Mouse (Mus musculus) granulocyte monocyte progenitor cell, adult 5-6 weeks (primary cell): ENCODE data around the gene Asic5. TPM values are rescaled to one million over a fixed set of nuclear protein-coding genes. Genes with fewer than 3 reads are reported as not detected.

Experiments used
- ATAC-seq: replicated peaks from 2 replicates; pipeline ENCODE4 v1.8.0; 2016; ENCODE audit warnings: mild to moderate bottlenecking, moderate TSS enrichment, inconsistent platforms; ENCODE audit not compliant: poor library complexity, severe bottlenecking
- total RNA-seq, 2 experiments: library from RNA; stranded (forward) in 1 of 2; stranded (reverse) in 1 of 2; fragments of 200-712, 200-1000 nt in 1 of 2; fragments of >200 nt in 1 of 2; fragmentation: Nextera tagmentation in 1 of 2; gene quantifications; 2 replicates each; pipeline ENCODE4 v1.2.3; 2014 to 2017

Asic5 gene
- total RNA-seq (2014; fragmentation: Nextera tagmentation), result not detected in 2 replicates
- not detected in 2 replicates for total RNA-seq (2017)

DNA sequence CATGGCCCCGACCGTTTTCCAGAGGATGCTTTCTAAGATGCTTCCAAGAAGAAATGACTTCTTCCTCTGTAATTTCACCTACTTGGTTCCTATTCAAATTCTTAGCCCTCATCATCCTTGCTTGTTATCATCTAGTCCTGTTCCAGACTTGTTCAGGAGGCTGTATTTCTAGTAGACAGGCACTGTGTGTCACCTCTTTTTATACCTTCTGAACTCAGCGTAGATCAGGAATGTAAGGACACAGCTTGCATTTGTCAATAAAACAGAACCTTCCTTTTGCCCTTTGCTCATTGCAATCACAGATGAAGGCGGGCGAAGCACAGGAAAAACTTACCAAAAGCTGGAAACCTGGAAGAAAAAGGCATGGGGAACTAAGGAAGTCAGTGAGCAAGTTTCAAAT, at the start of gene Asic5:
Gene Asic5 (plus strand): TSS at position 301 of the 400 bp plus-strand sequence.
- ATAC-seq, result no peak

DNA sequence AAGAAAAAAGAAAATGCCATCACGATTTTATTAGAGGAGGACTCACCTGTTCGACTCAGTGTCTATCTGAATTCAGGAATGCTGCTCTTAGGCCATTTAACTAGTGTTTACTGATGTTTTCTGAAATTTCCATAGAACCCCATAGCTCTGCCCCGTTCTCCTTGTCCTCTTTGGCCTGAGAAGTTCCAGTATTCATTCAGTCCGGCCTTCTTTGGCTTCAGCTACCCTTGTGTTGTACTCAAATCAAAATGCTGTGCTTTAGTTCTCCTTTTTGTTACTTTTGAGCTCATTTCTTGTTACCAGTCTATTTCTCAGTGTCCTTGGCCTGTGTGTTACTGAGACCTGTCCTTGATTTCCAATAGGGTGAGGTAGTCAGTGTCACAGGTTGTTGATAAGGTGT, 48.7 kb upstream of the Asic5 start:
- no peak for ATAC-seq

DNA sequence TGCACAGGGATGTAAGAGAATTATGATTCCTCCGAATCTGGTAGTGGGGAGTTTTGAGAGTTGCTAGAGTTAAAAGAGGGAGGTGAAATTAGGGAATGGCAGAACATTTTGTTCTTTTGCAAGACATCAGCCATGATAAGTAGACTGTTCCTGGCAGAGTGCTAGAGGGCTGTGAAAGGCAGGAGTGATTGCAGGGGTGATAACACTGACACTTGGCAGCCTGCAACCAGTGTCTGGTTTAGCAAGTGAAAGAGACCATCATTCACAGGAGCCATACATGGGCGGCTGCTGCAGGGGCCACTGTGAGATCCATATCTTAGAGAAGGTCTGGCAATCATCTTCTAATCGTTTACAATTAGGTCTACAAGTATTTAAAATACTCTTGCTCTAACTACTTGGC, 43.2 kb upstream of the Asic5 start:
- no peak for ATAC-seq

DNA sequence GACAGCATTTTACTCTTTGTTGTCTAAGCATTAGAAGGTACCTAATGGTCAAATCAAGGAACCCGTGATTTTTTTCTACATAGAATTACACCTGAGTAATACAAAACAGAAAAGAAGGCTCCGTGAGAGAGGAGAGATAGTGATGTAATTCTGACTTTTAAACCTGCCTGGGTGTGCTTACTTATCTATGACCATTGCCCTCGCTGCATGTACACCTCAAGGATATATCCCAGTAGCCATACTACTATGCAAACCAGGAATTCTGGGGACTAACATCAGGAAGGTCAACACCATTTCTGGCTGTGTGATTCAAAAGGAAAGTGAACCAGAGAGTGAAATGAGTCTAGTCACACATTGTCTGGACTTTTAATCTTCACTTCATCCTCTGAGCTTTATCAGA, 39.7 kb upstream of the Asic5 start:
- ATAC-seq, result no peak

DNA sequence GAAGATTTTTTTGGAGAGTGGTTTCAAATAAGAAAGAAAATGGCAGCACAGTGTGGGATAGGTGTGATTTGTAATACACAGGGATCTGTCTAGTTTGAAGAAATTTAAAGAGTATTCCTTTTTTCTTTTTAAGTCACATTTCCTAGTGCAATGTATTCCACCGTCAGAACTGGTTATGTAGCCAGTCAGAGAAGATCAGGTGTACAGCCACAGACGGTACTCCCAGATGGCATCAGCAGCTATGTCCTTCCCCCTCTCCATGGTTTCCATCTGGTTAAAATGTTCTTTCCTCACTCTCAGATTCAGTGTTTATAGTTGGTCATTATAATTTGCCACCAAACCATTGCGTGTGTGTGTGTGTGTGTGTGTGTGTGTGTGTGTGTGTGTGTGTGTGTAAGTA, 39.0 kb upstream of the Asic5 start:
- no peak for ATAC-seq

DNA sequence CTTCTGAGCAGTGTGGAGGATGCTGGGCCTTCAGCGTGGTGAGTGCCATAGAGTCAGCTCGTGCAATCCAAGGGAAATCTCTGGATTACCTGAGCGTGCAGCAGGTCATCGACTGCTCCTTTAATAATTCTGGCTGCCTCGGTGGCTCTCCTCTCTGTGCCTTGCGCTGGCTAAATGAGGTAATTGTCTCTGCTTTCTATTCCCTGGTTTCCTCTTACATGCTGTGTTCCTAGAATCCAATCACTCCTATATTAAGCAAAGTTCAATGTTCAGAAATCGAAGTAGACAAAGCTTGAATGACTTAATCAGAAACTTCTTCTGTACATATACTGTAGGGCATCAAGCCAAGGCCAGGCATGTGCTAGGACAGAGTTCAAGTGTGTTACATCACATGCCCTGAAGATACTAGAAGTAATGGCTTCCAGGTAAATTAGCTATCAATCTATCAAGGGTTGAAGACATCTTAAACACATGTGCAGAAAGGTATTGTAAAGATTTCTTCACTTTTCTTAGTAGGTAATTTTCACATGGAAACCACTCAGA, 37.2 kb upstream of the Asic5 start:
- ATAC-seq, result no peak

DNA sequence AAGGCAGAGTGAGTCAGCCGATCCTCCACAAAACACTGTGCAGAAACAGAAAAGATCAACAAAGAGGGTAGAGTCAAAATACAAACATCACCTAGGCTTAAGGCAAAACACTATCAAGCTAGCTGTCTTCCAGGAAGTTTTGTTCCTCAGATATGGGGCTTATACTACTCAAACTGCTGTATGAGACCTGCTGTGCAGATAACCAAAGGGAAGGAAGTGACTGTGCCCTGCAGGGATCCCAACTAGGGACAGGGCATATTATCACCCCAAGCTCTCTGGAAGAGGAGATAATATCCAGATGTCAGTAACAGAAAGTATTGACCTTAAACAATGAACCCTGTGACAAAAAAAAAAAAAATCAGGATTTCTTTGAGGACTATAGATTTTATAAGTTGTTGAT, 33.0 kb upstream of the Asic5 start:
- no peak for ATAC-seq

DNA sequence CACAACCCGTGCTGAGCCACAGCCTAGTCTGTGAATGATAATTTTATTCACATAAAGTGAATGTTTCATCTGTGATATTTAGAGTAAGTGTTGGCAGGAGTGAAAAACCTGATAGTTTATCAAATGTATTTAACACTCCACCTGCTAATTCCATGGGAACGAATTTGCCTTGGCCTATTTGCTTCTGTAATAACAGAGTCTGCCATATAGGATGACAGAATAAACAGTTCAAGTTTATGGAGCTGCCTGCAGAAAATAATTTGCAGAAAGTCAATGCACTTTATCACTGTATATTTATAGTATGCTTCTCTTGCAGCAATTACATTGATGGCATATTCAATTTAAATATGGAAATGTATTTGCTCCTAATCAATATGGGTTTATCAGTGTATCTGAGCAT, 30.3 kb upstream of the Asic5 start:
- ATAC-seq, result no peak

DNA sequence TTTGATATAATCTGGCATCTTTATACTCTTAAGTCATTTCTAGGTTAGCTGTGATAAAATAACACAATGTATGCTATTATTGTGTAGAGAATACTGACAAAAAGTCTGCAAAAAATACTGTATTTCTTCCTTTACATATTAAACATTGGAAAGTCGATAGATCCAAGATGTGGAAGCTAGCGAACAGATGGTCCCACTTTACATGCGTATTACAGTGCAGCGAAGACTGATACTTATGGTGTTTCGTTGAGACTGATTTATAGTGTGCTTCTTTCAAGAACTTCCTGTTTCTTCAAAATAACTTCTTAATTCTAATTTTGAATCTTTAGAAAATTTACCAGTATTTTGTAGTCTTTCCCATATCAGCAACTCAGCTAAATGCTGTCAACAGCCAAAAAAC, 24.6 kb upstream of the Asic5 start:
- ATAC-seq, result no peak

DNA sequence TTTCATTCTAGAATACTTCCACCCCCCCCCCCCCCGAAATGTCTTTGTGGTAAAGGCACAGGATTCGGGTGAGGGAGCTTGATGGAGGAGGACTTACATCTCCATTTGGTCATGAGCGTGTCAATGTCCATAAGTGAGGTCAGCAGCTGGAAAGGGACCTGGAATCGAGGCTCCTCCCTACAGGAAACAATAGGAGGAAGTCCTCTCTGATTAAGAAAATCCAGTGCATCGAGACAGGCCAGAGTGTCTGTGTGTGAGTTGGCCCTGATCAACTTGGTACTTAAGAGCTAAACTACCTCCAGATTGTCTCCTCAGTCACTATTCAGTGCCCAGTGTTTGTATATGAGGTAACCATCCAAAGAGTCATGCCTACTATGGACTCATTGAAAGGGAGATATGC, 20.8 kb upstream of the Asic5 start:
- ATAC-seq, result peak; percentile 33; the same call in 1 of the 2 replicates

DNA sequence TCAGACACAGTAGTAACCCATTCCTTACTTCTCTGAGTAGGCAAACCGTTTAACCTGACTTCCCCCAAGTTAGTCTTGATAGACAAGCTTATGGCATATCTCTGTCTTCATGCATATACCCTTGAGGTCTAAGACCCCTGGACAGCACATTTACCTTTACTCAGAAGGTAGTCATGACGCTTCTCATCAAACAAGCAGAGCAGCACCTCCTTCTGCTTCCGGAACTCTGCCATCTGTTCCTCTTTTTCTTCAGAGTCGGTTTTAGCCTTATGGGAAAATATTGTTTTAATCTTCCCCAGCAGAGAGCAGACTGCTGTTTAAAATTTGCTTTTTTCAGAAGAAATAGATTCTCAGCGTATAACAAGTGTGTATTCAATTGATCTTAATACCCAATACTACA, 18.3 kb upstream of the Asic5 start:
- peak; percentile 30; the same call in 1 of the 2 replicates for ATAC-seq

DNA sequence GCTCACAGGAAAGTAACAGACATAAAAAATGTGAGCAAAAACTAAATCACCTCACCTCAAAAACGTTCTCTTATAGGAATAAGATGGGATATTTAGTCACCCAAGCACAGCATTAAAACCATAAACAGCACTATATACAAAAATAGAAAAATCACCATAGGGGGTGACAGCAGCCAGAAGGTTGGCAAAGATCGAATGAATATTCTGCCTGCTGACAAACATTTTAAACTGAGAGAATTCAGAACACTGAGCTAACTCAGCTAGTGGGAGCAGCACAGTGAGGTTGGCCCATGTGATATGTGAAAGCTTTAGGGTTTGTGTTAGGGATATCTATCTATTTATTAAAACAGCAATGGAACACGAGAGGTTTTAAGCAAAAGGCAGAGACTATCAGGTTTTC, 17.5 kb upstream of the Asic5 start:
- no peak for ATAC-seq

DNA sequence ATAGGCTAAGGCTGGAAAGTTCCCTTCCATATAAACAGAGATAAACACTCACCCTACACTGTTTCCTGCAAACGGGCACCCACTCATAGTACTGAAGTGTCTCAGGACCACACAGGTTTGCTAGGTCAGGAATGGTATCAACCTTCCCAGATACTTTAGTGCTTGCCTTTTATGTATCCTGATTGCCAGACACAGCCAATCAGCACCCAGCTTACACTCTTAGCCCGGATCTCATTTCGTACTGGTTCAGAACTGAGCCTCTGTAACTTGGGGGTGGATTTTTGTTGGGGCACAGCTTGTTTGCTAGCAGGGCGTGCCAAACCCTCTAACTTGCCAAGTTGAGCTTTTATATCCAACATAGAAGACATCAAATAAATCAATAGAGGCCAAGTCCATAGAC, 6.5 kb upstream of the Asic5 start:
- no peak for ATAC-seq

DNA sequence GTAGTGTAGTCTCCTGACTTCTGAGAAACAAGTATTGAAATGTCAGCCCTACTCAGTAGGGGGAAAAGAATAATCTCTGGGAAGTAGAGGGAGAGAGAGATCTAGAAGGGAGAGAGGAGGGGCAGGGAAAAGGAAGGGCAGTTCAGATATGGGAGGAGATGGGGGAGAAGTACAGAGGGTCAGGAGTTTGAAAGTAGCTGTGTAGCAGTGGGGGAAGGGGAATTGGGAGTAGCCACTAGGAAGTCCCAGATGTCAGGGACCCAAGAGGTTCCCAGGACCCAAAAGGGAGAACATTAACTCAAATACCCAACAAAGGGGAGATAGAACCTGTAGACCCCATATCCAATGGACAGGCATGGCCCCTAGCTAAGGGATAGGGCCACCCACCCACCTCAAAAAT, 6.0 kb upstream of the Asic5 start, which contains the start of gene Tdo2:
Gene Tdo2 (minus strand): TSS at position 101 of the 400 bp plus-strand sequence.
- ATAC-seq, result no peak

DNA sequence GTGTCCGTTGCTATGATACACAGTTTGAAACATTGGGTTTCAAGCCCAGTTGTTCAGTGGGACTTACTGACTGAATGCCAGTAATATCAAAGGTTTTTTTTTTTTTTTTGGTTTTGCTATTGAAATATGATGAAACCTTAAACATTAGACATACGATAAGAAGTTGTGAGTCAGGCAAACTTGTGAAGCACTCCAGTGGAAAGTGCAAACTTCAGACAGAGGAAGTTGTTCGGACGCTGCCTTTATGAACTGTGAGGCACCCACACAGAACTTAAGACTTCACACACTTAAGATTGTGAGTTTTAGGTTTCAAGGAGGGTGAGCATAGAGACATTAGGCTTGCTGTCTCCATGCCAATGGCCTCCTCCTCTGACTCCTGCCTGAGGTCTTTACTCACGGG, 514 bp upstream of the Asic5 start:
- no peak for ATAC-seq

DNA sequence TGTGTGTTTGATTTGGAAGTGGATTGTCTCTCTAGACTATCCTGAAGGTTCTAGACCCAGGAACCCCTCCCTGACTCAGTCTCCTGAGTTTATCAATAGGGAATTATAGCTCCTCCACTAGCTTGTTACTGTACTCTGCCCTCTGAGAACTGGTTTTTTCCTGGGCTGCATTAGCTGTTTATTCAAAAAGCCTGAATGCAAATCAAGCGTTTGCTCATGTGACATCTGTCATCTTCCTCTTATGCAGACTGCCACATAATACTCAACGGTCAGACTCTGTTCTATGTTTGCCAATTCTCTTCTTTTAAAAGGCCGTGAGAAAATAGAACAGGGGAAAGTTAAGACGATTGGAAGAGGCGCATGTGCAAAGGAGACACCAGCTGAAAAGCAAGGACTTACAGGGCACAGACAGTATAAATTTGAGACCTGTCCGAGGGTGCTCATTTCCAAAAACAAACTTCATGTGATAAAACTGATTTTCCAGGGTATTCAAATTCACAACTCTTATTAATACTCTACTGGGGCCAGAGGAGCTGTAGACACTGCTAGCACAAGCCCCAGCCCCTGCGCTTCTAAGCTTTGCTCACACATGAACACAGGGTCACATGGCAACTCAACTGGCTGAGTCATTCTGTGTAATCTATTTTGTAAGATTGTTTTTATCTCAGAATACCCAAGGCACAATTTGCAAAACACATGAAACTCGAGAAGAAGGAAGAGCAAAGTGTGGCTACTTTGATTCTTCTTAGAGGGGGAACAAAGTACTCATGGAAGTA, 1.2 kb downstream of the Asic5 start:
- ATAC-seq, result peak; percentile 52

DNA sequence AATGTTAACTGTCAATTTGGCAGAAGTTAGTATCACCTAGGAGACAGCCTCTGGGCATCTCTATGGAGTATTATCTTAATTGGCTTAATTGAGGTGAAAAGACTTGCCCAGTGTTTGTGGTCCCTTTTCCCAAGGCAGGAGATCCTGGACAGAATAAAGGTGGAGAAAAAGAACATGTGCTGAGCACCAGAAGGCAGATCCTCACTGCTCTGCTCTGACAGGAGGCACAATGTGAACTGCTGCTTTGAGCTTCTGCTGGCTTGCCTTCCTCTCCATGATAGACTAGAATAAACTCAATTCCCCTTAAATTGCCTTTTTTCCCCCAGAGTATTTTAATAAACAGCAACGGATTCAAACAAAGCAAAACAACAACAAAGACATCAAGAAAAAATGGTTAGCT, 3.0 kb downstream of the Asic5 start:
- no peak for ATAC-seq

DNA sequence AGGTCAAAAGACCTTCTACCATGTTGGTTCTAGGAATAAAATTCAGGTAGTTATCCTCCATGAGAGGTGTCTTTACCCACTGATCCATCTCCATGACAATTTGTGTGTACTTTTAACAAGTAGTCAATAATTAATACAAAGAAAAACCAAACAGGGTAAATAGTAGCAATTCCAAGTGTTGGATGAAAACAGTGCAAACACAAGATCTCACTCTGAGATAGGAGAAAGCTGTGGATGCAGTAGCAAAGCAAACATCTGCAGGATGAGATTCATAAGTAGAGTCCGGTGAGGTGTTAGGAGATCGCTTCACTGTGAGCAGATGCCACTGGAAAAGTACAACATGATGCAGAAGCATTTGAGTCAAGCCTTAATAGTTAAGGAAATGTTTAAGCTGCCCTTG, 4.0 kb downstream of the Asic5 start:
- ATAC-seq, result no peak

DNA sequence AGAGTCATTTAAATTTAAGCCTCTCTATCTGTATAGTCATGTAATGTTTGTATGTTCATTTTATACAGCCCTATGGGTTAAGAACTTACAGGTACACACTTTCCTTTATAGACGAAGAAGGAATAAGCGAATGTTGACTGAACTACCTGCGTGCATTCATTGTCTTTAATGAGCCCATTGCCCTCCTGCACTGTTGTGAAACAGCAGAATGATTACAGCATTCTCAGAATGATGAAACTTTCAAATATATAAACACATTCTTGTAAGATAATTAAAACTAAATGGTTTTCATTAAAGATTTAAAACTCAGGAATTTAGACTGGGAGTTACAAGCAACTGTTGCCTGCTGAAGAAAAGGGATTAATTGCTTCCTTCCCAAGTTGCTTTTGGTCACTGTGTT, 5.5 kb downstream of the Asic5 start:
- ATAC-seq, result no peak

DNA sequence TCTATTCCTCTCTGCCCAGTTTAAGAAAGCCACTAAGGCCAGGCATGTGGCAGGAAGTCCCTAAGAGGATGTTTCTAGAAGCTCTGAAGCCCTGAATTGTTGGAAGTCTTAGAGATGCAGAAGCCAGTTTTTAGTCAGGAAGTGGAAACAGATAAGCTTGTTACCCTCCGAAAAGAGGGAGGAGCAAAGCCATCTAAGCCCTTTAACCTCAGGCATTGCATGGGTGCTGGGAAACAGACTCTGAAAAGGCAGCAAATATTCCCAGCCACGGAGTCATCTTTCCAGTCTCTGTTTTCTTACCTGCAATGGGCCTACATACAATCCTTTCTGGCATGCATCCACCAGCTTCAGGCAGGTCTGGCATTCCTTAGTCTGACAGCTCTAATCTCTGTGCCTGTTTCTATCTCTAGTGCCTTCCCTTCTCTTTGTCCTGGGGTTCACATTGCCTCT, 7.6 kb downstream of the Asic5 start:
- ATAC-seq, result no peak

DNA sequence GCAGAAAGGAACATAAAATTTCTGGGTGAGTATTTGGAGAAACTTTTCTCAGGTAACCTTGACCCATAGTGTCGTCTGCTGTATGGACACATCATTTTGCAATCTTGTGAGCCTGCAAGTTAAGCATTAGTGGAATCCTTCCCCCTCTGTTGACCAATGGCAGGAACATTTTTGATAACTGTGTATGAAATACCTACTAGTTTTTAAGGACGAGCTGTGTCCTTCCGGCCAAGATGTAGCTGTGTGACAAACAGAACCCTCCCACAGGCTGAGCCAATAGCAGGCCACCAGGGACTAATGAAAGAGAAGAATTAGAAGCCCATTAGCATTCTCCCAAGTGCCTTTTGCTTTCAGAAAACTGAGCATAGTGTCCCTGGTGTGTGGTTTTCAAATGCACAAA, 8.4 kb downstream of the Asic5 start:
- no peak for ATAC-seq

DNA sequence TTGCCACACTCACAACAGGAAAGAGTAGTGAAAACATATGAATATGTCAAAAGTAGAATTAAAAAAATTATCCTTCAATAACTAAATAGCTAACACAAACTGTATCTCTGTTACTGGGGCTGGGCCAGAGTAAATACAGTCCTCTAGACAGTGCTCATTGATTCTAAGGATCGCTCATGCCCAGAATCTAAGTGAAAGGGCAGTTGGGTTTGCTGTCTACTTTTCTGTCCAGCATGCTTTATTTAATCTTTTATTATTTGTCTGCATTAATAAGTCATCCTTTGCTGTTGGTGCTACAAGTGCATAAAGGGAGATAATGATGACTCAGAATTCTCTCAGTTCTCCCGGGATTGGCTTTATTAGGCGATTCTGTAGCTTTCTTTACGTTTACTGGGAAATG, 13.3 kb downstream of the Asic5 start:
- no peak for ATAC-seq
